Mouse (Mus musculus): ENCODE measurements at regions not wholly inside any gene's neighbourhood (a gene's known extent, or its start where the extent isn't known, plus 50 kb on each side); places are given as distances from the start of the nearest gene placed in this dataset.

- in situ Hi-C loops (cut with MboI; ENCODE audit: low pct_unique_long_range_greater_than_20kb in 1 of 2, low sequenced_read_pairs in 2 of 2, unreplicated experiment in 1 of 2), result loop anchor here in 1 of 2 experiments (5.0 kb wide), 1 partner anchor 81 kb away; no protein-coding TSS in a partner anchor
These were observed 76.5 kb upstream of the Chd2 start for GRCm38 (mm10) chr7:73617910-73618757.

- in situ Hi-C loops (cut with MboI; ENCODE audit: low pct_unique_long_range_greater_than_20kb in 1 of 2, low sequenced_read_pairs in 2 of 2, unreplicated experiment in 1 of 2), result loop anchor here in 1 of 2 experiments (5.0 kb wide), 1 partner anchor 80 kb away; no protein-coding TSS in a partner anchor
These were observed 75.6 kb upstream of the Chd2 start for GRCm38 (mm10) chr7:73616971-73617906.

GRCm38 (mm10) chr7:73616015-73616414 lies 74.4 kb upstream of the Chd2 start:
- in situ Hi-C loops (cut with MboI; ENCODE audit: low pct_unique_long_range_greater_than_20kb in 1 of 2, low sequenced_read_pairs in 2 of 2, unreplicated experiment in 1 of 2), result loop anchor here in 1 of 2 experiments (5.0 kb wide), 1 partner anchor 79 kb away; no protein-coding TSS in a partner anchor

GRCm38 (mm10) chr7:73614840-73615555 lies 73.4 kb upstream of the Chd2 start:
- in situ Hi-C loops (cut with MboI; ENCODE audit: low pct_unique_long_range_greater_than_20kb in 1 of 2, low sequenced_read_pairs in 2 of 2, unreplicated experiment in 1 of 2), result loop anchor here in 1 of 2 experiments (5.0 kb wide), 1 partner anchor 78 kb away; no protein-coding TSS in a partner anchor

- in situ Hi-C loops (cut with MboI; ENCODE audit: low pct_unique_long_range_greater_than_20kb in 1 of 2, low sequenced_read_pairs in 2 of 2, unreplicated experiment in 1 of 2), result no loop called here
These were observed 72.7 kb upstream of the Chd2 start for GRCm38 (mm10) chr7:73614341-73614740.

GRCm38 (mm10) chr7:73612752-73613092 lies 71.1 kb upstream of the Chd2 start:
- in situ Hi-C loops (cut with MboI; ENCODE audit: low pct_unique_long_range_greater_than_20kb in 1 of 2, low sequenced_read_pairs in 2 of 2, unreplicated experiment in 1 of 2), result no loop called here

- in situ Hi-C loops (cut with MboI; ENCODE audit: low pct_unique_long_range_greater_than_20kb in 1 of 2, low sequenced_read_pairs in 2 of 2, unreplicated experiment in 1 of 2), result no loop called here
These were observed 70.5 kb upstream of the Chd2 start for GRCm38 (mm10) chr7:73611866-73612751.

GRCm38 (mm10) chr7:73608804-73609275 lies 67.2 kb upstream of the Chd2 start:
- in situ Hi-C loops (cut with MboI; ENCODE audit: low pct_unique_long_range_greater_than_20kb in 1 of 2, low sequenced_read_pairs in 2 of 2, unreplicated experiment in 1 of 2), result no loop called here

- in situ Hi-C loops (cut with MboI; ENCODE audit: low pct_unique_long_range_greater_than_20kb in 1 of 2, low sequenced_read_pairs in 2 of 2, unreplicated experiment in 1 of 2), result no loop called here
These were observed 66.6 kb upstream of the Chd2 start for GRCm38 (mm10) chr7:73608070-73608803.

GRCm38 (mm10) chr7:73607450-73608005 lies 65.9 kb upstream of the Chd2 start:
- in situ Hi-C loops (cut with MboI; ENCODE audit: low pct_unique_long_range_greater_than_20kb in 1 of 2, low sequenced_read_pairs in 2 of 2, unreplicated experiment in 1 of 2), result no loop called here

- in situ Hi-C loops (cut with MboI; ENCODE audit: low pct_unique_long_range_greater_than_20kb in 1 of 2, low sequenced_read_pairs in 2 of 2, unreplicated experiment in 1 of 2), result no loop called here
These were observed 65.2 kb upstream of the Chd2 start for GRCm38 (mm10) chr7:73606677-73607449.

- in situ Hi-C loops (cut with MboI; ENCODE audit: low pct_unique_long_range_greater_than_20kb in 1 of 2, low sequenced_read_pairs in 2 of 2, unreplicated experiment in 1 of 2), result no loop called here
These were observed 63.0 kb upstream of the Chd2 start for GRCm38 (mm10) chr7:73604597-73604996.

GRCm38 (mm10) chr7:73602815-73603551 lies 61.4 kb upstream of the Chd2 start:
- in situ Hi-C loops (cut with MboI; ENCODE audit: low pct_unique_long_range_greater_than_20kb in 1 of 2, low sequenced_read_pairs in 2 of 2, unreplicated experiment in 1 of 2), result no loop called here

- in situ Hi-C loops (cut with MboI; ENCODE audit: low pct_unique_long_range_greater_than_20kb in 1 of 2, low sequenced_read_pairs in 2 of 2, unreplicated experiment in 1 of 2), result no loop called here
These were observed 59.7 kb upstream of the Chd2 start for GRCm38 (mm10) chr7:73601336-73601735.

- in situ Hi-C loops (cut with MboI; ENCODE audit: low pct_unique_long_range_greater_than_20kb in 1 of 2, low sequenced_read_pairs in 2 of 2, unreplicated experiment in 1 of 2), result no loop called here
These were observed 59.1 kb upstream of the Chd2 start for GRCm38 (mm10) chr7:73600776-73601175.
